Mouse (Mus musculus) R1 (cell line): ENCODE measurements around the gene Pde4d.

Source experiments
- DNase-seq: peaks from one replicate; pipeline ENCODE4 v3.0.0-alpha.2; 2018; ENCODE audit warnings: low read depth, low spot score

Gene Pde4d

DNA sequence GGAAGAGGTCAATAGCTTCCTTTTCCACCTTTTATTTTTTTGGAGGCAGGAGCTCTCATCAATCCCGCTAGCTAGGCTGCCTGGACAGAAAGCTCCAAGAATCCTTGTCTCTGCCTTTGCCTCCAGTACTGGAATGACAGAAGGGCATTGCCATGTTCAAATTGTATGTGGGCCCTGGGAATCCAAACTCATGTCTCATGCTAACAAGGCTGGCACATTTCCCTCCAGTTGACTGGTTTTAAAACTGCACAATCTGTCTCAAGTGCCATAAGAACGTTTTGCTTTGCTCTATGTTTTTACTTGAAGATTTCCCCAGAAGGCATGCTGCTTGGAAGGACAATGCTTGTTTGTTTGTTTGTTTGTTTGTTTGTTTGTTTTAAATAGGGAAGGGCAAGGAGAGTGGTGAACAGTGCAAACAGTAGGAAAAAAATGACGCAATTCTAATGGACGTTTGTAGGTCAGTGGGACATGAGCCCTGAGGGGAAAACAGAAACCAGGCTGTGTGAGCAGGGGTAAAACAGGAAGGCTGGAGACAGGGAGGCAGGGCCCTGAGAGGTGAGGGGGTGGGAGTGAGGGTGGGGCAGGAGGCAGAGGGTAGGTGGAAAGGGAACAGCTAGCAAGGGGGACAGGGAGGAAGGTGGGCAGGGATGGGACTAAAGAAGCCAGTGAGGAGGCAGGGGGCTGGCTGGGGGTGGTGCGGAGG lies 784.3 kb downstream of the Pde4d start:
- DNase-seq, result no peak

GRCm38 (mm10) chr13:109236047-109236446 lies 786.3 kb downstream of the Pde4d start:
- no peak for DNase-seq

- DNase-seq, result no peak
These were observed 788.9 kb downstream of the Pde4d start for GRCm38 (mm10) chr13:109238670-109239069.

- DNase-seq, result peak; percentile 82
These were observed 789.5 kb downstream of the Pde4d start for GRCm38 (mm10) chr13:109239296-109239695.

- DNase-seq, result no peak
These were observed 792.8 kb downstream of the Pde4d start for GRCm38 (mm10) chr13:109242456-109243050.

GRCm38 (mm10) chr13:109243160-109243559 lies 793.4 kb downstream of the Pde4d start:
- DNase-seq, result no peak

GRCm38 (mm10) chr13:109247061-109247460 lies 797.3 kb downstream of the Pde4d start:
- no peak for DNase-seq

DNA sequence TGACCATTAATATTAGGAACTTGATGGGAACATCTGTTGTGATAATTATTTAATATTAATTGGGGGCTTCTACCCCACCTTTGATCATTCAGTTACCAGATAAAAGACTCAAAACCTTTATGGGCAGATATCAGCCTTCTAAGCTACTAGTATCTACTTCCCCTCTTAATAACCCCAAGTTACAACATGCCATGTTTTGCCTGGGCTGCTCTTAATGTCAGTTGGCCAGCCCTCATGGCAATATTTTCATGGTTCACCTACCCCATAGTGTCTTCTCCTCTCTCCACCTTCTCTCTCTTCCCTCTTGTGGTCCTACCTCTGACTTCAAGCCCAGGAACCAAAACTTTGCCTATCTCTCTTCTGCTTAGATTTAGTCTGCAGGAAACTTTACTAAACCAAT lies 799.6 kb downstream of the Pde4d start:
- DNase-seq, result no peak

GRCm38 (mm10) chr13:109255634-109256033 lies 805.9 kb downstream of the Pde4d start:
- no peak for DNase-seq

GRCm38 (mm10) chr13:109260220-109260795 lies 810.6 kb downstream of the Pde4d start:
- DNase-seq, result peak; percentile 90

- DNase-seq, result peak; percentile 89
These were observed 811.2 kb downstream of the Pde4d start for GRCm38 (mm10) chr13:109260796-109261516.

- no peak for DNase-seq
These were observed 812.0 kb downstream of the Pde4d start for GRCm38 (mm10) chr13:109261642-109262220.

DNA sequence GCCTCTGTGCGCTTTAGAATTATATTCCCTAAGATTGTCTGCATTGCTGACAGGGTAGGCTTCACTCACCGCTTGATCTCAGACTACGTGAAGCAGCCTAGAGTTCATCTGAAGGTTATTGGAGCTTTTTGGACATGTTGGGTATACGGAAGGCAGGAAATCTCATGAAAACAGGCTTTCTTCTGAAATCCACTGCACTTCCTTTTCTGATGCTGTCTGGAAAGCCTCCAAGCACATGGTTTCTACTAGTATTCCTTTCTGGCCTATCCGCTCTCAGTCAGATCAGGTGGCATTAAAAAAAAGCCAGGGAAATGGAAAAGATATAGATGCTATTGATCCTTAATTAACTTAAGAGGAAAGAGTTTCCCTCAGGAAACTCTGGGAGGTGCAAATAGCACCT lies 812.8 kb downstream of the Pde4d start:
- no peak for DNase-seq

GRCm38 (mm10) chr13:109263833-109264232 lies 814.1 kb downstream of the Pde4d start:
- DNase-seq, result no peak

GRCm38 (mm10) chr13:109268253-109268652 lies 818.5 kb downstream of the Pde4d start:
- no peak for DNase-seq

- no peak for DNase-seq
These were observed 819.0 kb downstream of the Pde4d start for GRCm38 (mm10) chr13:109268659-109269322.

GRCm38 (mm10) chr13:109274869-109275268 lies 825.1 kb downstream of the Pde4d start:
- DNase-seq, result no peak

DNA sequence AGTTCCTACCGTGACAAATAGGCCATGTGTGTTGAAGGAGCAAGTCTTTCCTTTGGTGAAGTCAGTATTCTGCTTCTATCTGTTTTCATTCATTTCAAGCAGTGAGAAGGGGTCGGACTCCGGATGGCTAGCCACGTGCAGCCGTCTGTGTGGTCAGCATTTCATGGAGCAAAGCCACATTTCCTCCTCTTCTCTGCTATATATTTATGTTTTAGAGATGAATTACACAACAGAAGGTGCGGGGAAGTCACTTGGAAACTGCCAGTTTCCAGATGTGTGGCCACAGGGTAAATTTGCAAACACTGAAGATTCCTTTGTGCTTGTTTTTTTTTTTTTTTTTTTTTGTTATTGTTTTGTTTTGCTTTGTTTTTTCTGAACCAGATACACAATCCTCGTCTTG lies 828.0 kb downstream of the Pde4d start:
- DNase-seq, result no peak

DNA sequence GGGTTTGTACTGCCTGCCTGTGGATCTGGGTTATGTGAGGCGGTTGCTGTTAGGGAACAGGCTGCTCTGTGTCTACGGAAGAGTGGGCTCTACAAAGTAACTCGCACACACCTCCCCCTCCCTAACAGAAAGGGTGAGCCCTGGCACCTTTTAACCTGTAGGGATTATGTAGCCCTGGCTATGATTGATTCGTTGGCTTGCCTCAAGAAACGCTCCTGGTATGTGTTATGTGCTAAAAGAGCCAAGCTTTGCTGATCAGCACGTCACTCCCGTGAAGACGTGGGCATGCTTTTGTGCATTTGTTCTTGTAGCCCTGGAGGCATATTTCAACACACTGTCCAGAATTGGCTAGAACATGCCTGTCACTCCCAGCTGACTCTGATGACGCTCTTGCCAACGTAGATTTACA lies 828.8 kb downstream of the Pde4d start:
- no peak for DNase-seq

DNA sequence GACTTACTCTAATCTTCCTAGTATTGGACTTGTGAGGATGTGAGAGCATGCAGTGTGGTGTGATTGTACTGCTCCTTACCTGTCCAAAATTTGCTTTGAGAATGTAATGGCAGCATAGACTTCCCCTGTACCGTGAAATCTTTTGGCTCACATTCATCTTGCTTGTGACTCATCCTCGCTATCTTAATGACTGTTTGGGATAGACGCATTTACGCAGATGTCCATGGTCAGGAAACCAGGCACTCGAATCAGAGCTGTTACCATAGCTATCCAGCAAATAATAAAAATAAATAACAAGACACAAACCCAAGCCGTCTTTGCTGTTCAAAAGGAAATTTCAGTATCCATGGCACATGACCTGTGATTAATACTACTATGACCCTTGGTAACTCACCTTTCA lies 829.5 kb downstream of the Pde4d start:
- DNase-seq, result no peak

DNA sequence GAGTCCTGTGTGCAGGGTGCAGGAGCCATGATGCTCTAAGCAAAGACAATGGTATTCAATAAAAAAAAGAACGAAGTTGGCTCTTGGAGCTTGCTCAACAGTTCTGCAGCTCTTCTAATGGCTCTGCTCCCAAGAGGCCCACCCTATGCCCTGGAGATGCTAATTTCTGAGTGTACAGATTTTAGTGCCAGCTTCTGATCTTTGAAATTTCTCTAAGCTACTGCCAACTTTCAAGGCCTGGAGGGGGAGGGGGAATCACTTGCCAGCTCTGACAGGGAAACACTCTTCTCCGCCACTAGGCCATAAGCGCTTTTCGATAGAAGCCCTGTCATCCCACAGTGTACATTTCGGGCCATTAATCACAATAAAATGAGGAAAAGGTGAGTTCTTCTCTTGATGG lies 830.7 kb downstream of the Pde4d start:
- no peak for DNase-seq

- DNase-seq, result no peak
These were observed 837.7 kb downstream of the Pde4d start for GRCm38 (mm10) chr13:109287465-109287864.
